Mouse (Mus musculus) ES-E14 (cell line): ENCODE results near the gene Aunip. TPM values are rescaled to one million over a fixed set of nuclear protein-coding genes. Genes with fewer than 3 reads are reported as not detected.

Experiments
- DNase-seq: peaks from one replicate; pipeline ENCODE4 v3.0.0-alpha.2; 2013; ENCODE audit warnings: low read depth, low spot score
- H3K27ac ChIP-seq: 2 replicates; pipeline ENCODE4 v1.5.1; 2012; ENCODE audit warnings: low read depth, mild to moderate bottlenecking, low read length, moderate library complexity, mixed read lengths; ENCODE audit not compliant: poor library complexity, insufficient read depth, severe bottlenecking
- H3K36me3 ChIP-seq: 2 replicates; pipeline ENCODE4 v1.6.1; 2012; ENCODE audit warnings: mild to moderate bottlenecking, low read length, moderate library complexity, mixed read lengths; ENCODE audit not compliant: control insufficient read depth, poor library complexity, insufficient read depth, severe bottlenecking
- H3K4me1 ChIP-seq, 2 experiments: fragments of 150-350 bp in 1 of 2; sonication (generic) in 1 of 2; 2 replicates each; pipeline ENCODE4 v1.6.1; 2012; ENCODE audit warnings: low read length in 2 of 2, mild to moderate bottlenecking in 1 of 2, mixed read lengths in 1 of 2; ENCODE audit not compliant: control insufficient read depth in 2 of 2, insufficient read depth in 2 of 2, poor library complexity in 1 of 2
- H3K4me3 ChIP-seq, 2 experiments: fragments of 150-350 bp in 1 of 2; sonication (generic) in 1 of 2; 2 replicates each; pipeline ENCODE4 v1.5.1; 2012; ENCODE audit warnings: low read length in 2 of 2, low read depth in 1 of 2, mild to moderate bottlenecking in 1 of 2, mixed read lengths in 1 of 2; ENCODE audit not compliant: insufficient read depth in 1 of 2, poor library complexity in 1 of 2, severe bottlenecking in 1 of 2
- H3K9ac ChIP-seq: 2 replicates; pipeline ENCODE4 v1.6.1; 2012; ENCODE audit warnings: low read depth, mild to moderate bottlenecking, low read length, mixed read lengths; ENCODE audit not compliant: poor library complexity, insufficient read depth, severe bottlenecking
- H3K9me3 ChIP-seq: fragments of 150-350 bp; sonication (generic); 2 replicates; pipeline ENCODE4 v1.6.1; 2012; ENCODE audit warnings: low read depth, mild to moderate bottlenecking, low read length; ENCODE audit not compliant: control insufficient read depth, insufficient read depth
- CHD2 ChIP-seq: IDR thresholded peaks from 2 replicates; pipeline ENCODE4 v1.6.1; 2014; ENCODE audit warnings: mild to moderate bottlenecking, low read depth, low read length, inconsistent platforms
- HCFC1 ChIP-seq: IDR thresholded peaks from 2 replicates; pipeline ENCODE4 v1.6.1; 2012; ENCODE audit warnings: low read length, inconsistent platforms, borderline replicate concordance; ENCODE audit not compliant: insufficient read depth
- MAFK ChIP-seq: IDR thresholded peaks from 2 replicates; pipeline ENCODE4 v1.6.1; 2014; ENCODE audit warnings: mild to moderate bottlenecking, low read depth, low read length, inconsistent platforms; ENCODE audit not compliant: insufficient read depth
- ZC3H11A ChIP-seq: IDR thresholded peaks from 2 replicates; pipeline ENCODE4 v1.6.1; 2012; ENCODE audit warnings: low read depth, mild to moderate bottlenecking, inconsistent platforms, low read length, borderline replicate concordance
- ZNF384 ChIP-seq: IDR thresholded peaks from 2 replicates; pipeline ENCODE4 v1.6.1; 2012; ENCODE audit warnings: low read depth, low read length, inconsistent platforms
- in situ Hi-C, 2 experiments: fragments of 600-800 bp; cut with MboI; formaldehyde crosslinking; loops; one replicate each; pipeline ENCODE4 v1.15.1; 2025; ENCODE audit warnings: low sequenced_read_pairs in 2 of 2, inconsistent platforms in 1 of 2; ENCODE audit not compliant: unreplicated experiment in 2 of 2
- total RNA-seq: library from RNA; depleted of rRNA; stranded (reverse); fragments of 300-350 nt; gene quantifications from 2 replicates; pipeline ENCODE4 v1.2.3, GENCODE M21; 2012

Aunip gene
- total RNA-seq, 1 experiment: 18.3 TPM

DNA sequence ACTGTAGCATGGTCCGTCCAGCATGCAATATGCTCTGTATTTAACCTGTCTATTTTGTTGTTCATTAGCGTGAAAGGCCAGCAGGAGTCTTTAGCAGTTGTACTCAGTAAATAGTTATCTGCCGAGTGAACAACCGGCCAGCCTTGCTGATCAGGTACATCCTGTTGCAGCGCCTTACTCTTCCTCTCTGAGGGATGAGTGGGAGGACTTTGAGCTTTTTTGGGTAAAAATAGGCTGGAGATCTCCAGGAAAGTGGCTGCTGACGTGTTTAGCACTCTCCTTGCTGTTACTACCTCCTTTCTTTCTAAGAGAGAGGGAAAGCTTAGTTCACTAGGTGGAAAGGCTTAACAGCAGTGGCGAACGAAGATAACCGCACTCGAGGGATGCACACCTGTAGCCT is 6.9 kb downstream of the Aunip start:
- in situ Hi-C loops: no loop called here
- H3K9ac ChIP-seq: no peak overlapping the region
- DNase-seq: no peak
- H3K27ac ChIP-seq: no peak overlapping the region
- no peaks in the 10 kb centered on the region for H3K9me3 ChIP-seq
- H3K4me3 ChIP-seq: no peak overlapping the region
- H3K4me1 ChIP-seq: peaks cover 4 to 10% of the 10 kb centered on the region in 2 experiments
- H3K36me3 ChIP-seq: peaks cover 13% of the 10 kb centered on the region
- TF ChIP-seq MAFK (no peak), ZC3H11A (no peak), CHD2 (no peak)

DNA sequence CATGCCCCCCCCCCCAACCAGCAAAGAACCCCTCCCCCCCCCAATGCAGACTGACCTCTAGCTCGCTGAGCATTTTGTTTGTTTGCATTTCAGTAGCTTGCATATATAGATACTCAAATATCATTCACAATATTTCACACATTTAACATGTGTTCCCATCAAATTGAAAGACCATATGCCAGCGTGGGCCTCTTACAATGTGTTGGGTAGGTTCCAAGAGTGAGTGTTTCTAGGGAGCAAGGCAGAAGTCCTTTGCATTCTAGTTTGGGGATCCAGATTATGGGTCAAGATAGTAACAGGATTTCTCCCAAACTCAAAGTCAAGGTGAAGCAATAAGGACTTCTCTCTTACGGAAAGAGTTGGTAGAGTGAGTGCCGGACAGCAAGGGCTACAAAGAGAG is 7.7 kb downstream of the Aunip start:
- in situ Hi-C loops: no loop called here
- H3K9ac ChIP-seq: no peak overlapping the region
- H3K4me3 ChIP-seq: no peak overlapping the region
- H3K27ac ChIP-seq: no peak overlapping the region
- DNase-seq: no peak
- peaks cover 4 to 11% of the 10 kb centered on the region in 2 experiments for H3K4me1 ChIP-seq
- TF ChIP-seq ZC3H11A (no peak), MAFK (no peak), CHD2 (no peak), ZNF384 (no peak), HCFC1 (no peak)
- H3K9me3 ChIP-seq: no peaks in the 10 kb centered on the region
- H3K36me3 ChIP-seq: peaks cover 21% of the 10 kb centered on the region

DNA sequence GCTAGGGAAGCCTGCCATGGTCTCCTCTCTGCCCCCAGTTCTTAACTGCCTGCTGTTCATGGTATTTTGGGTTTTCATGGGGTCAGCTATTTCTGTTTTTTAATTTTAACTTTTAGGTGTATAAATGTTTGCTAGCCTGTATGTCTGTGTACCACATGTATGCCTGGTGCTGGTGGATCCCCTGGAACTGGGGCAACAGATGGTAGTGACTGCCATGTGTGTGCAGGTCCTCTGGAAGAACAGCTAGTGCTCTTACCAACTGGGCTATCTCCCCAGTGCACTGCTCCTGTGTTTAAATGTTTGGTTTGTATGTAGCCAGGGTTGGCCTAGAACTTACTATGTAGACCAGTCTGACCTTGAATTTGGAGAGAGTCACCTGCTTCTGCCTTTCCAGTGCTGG is 8.5 kb downstream of the Aunip start:
- no peak overlapping the region for H3K27ac ChIP-seq
- no peak overlapping the region for H3K9ac ChIP-seq
- H3K36me3 ChIP-seq: peaks cover 23% of the 10 kb centered on the region
- in situ Hi-C loops: no loop called here
- H3K4me3 ChIP-seq: no peak overlapping the region
- peaks cover 4 to 8% of the 10 kb centered on the region in 2 experiments; a peak in 3 of 4 replicates for H3K4me1 ChIP-seq
- no peak for DNase-seq
- no peak for TF ChIP-seq MAFK
- no peak for TF ChIP-seq CHD2
- TF ChIP-seq ZC3H11A: no peak
- no peaks in the 10 kb centered on the region for H3K9me3 ChIP-seq

DNA sequence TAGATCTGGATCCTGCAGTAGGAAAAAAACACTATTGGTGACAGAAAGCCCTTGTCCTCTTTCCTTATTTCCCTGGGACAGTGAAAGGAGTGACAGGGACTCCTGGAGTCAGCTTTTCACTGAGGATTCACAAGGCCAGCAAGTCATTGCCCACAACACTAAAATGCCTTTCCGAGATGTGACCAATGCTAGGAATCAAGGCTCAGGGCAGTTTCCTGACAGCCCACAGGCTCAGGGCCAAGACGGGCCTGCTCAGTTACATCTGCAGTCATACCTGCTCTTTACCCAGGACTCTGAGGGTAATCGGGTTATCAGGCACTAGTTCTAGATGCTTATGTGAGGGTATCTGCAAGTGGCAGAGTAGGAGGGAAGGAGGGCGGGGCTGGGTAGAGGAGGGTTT is 12.6 kb downstream of the Aunip start:
- H3K36me3 ChIP-seq: peaks cover 38% of the 10 kb centered on the region
- in situ Hi-C loops: no loop called here

DNA sequence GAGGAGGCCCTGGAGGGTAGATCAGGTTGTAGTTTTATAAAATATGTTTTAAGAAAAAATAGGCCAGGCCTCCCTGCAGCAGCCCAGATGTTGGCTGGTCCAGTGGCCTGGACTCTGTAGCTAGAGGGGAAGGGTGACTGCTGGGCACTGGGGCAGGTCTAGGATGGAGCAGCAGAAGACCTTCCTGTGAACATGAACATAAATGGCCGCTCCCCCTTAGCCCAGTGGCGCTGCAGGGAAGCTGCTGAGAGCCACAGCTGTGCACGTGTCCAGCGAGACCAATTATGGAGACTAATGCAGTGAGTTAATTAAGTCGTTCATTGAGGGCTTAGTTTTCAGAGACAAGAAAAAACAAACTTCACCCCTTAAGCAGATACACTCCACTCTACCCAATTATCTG is 15.0 kb downstream of the Aunip start:
- Histone ChIP-seq H3K36me3 (peaks cover 51% of the 10 kb centered on the region), H3K4me1 (0 out of 4 replicates have a peak, but pooled peaks cover 0 to 4% of the 10 kb centered on the region in 2 experiments), H3K27ac (no peak overlapping the region), H3K9me3 (no peaks in the 10 kb centered on the region), H3K9ac (no peak overlapping the region), H3K4me3 (no peak overlapping the region)
- TF ChIP-seq HCFC1: no peak
- no peak for TF ChIP-seq ZNF384
- in situ Hi-C loops: no loop called here
- DNase-seq: no peak

More for the DNA sequence above, 12.6 kb downstream of the Aunip start:
- no peak for DNase-seq
- TF ChIP-seq MAFK: no peak
- no peak for TF ChIP-seq ZC3H11A
- no peak for TF ChIP-seq ZNF384
- TF ChIP-seq HCFC1: no peak
- no peak for TF ChIP-seq CHD2
- Histone ChIP-seq H3K9me3 (no peaks in the 10 kb centered on the region), H3K9ac (no peak overlapping the region), H3K4me1 (0 out of 4 replicates have a peak, but pooled peaks cover 0 to 4% of the 10 kb centered on the region in 2 experiments), H3K27ac (no peak overlapping the region), H3K4me3 (no peak overlapping the region)
